Mouse (Mus musculus) left cerebral cortex, adult 9 months (tissue): Measurements from ENCODE around the gene Sec14l3.

Experiments
- DNase-seq, 2 experiments: peaks; one replicate each; pipeline ENCODE4 v3.0.0; 2022; ENCODE audit warnings: low spot score in 2 of 2

Sec14l3 gene

DNA sequence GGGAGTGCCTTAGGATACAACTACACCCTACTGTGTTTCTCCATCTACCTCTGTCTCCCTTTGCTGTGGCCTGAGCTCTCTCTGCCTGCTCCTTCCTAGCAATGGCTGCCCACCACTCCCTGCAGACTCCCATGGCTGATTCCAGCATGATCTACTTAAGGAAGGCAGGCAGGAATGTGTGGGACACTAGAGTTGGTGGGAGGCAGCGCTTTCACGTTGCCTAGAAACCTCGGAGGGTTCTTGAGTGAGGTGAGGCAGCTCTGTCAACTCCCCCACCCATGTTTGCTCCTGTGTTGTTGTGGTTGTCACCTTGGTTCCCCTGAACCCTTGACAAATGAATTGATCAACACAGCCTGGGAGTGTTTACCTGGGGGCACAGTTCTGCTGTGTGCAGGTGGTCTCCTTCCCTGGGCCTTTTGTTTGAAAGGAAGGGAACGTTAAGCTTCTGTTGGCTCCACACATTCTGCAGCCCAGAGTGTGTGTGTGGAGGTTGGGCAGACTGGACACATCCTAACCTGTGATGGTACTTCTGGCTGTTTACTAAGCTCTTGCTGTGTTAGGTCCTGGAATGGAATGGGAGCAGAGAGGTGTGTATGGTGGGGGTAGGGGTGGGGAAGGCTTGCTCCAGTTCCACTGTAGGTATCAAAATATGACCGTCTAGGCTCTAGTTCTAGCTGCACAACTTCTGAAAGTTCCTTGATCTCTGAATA is 3.6 kb upstream of the Sec14l3 start:
- peak in 1 of 2 experiments; percentile 23 for DNase-seq

DNA sequence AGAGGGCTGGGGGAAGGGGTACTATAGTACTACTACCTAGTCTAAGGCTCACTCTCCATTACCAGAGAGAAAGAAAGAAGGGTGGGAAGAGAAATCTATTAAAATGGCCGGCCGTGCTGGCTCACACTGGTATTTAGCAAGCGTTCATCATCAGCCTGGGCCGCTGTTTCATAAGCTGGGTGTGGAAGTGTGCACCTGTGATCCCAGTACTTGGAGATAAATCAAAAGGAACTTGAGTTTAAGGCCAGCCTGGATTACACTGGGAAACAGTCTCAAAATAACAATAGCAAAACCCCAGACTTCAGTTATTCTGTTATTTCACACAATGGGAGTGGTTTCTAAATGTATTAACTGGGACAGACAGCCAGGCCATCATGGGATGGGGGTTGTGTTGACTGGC is 2.1 kb upstream of the Sec14l3 start:
- no peak for DNase-seq

DNA sequence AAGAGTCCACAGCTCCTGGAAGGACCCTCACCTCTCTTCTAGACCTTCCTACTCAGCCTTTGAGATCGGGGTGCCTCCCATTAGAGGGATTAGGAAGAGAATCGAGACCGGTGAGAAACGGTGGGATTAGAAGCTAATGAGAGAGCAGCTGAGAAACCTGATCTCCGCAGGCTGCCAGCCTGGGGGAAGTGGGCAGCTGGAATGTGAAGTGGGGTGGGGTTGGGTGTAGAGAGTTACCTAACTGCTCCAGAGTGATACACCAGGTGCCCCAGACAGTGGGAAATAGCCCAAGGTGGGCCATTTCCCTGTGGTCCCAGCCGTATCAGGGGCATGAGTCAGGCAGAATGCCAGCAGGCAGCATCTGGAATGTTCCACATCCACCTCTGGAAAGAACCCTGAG is 1.7 kb upstream of the Sec14l3 start:
- DNase-seq = no peak

DNA sequence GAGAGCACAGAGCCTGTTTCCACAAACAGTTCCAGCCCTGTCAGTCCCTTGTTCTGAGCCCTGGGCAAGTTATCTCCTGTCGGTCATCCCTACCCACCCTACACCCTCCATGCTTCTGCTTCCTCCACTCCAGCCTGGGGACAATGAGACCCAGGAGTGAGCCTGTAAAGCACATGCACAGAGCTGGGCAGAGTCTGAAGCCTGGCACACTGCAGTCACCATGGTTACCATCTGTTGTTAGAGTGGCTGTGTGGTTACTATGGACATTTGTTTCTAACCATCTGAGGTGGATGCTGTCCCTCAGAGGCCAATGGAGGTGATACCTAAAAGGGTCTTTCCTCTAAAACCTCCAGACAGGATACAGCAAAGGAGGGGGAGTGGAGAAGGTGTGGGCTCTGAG is 5.0 kb downstream of the Sec14l3 start:
- DNase-seq = peak in 1 of 2 experiments; percentile 29

DNA sequence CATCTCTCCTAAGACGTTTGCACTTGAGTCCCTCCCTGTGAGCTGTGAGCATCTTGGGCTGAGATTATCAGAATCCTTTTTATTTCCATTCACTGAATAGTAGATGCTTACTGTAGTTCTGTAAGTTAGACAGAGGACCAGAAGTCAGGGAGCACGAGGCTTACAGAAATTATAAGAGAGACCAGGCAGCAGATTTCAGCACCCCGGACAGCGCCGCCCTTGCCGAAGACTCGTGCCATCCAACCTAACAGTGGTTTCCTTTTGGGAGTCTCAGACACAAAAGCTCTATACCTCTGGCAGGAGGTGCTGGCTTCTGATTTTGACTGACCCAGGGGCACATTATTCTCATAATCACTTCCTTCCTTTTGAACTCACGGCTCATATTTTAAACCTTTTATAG is 12.0 kb downstream of the Sec14l3 start:
- DNase-seq = no peak

DNA sequence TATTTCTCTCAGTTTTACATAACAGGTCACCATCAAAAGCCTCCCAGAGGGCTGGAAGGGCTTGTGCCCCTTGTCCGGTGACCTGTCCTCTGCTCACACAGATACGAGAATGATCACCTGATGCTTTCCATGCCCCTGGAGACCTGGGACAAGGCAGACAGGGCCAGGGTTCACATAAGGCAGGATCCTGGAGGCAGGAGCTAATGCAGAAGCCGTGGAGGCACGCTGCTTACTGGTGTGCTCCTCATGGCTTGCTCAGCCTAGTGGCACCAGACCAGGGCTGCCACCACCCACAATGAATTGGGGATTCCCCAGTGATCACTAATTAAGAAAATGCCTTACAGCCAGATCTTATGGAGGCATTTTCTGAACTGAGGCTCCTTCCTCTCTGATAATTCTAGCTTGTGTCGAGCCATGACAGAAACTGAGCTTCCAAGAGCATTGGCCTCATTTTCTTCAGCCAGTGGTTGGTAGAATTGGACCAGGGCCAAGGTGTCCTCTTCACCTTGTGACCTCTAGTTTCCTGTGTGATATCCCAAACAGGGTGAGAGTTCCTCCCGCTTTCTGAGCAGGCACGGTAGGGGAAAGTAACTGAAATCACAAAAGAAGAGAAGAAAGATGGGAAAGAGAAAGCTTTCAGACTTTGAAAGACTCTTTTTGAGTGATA is 13.8 kb downstream of the Sec14l3 start:
- no peak for DNase-seq

DNA sequence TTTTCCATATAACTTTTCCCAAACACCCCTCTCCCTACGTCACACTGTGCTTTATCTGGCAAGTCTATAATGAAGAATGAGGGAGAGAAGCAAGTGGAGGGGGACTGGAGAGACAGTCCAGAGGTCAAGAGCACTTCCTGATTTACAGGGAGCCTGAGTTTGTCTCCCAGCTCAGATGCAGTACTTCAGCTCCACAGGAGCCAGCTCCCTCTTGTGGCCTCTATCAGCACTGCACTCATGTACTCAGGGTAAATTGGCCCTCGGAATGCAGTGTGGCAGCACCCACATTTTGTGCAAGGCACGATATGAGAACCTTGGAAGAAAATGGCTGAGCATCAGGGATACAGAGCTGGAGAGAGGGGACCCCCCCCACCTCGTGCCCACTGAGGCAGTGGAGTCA is 15.6 kb downstream of the Sec14l3 start:
- peak in 1 of 2 experiments; percentile 84 for DNase-seq

DNA sequence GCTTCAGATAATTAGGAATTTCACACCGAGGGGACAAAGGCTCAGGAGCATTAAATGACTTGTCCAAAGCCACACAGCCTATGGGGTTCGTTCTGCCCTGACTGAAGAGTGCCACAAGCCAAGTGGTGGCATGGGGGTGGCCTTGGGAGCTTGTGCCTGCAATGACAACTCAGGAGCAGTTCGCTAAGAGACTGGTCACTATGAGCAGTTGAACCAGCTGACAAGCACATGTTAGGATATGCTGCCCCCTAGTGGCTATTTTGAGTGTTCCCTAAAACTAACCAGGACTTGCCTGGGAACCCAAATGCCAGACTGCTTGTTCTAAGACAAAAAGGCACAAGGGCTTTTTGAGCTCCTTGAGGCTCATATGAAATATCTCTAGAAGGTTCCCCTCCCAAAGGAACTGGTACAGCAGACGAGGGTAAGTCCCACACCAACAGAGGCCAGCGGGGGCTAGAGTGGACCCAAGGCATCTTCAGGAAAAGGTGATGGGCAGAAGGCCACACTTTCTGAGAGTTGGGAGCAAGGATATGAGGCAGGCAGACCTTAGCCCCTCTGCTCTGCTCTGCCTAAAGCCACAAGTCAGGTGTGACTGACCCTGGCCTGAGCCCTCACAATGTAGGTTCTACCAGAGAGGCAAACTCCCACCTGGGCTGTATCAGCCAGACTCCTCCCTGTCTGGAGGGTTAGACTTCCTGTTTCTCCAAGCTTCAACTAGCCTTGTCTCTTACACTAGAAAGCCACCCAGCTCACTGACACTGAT is 18.9 kb downstream of the Sec14l3 start:
- DNase-seq = peak in 1 of 2 experiments; percentile 83

DNA sequence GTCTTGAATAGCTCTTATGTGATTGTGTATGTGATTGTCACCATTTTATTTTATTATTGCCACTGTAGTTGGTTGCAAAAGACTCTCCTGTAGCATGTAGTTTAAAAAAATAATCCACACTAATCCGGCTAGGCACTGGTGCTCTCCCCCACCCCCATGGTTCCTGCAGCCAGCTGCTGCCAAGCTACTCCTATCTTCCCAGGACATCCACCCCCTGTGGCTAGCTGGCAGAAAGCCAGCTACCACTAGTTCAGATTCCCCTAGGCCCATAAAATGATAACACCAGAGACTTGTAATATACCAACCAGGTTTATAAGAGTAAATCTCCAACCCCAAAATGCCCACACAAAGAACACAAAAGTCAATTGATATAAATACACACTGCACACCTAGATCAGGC is 21.6 kb downstream of the Sec14l3 start:
- no peak for DNase-seq

DNA sequence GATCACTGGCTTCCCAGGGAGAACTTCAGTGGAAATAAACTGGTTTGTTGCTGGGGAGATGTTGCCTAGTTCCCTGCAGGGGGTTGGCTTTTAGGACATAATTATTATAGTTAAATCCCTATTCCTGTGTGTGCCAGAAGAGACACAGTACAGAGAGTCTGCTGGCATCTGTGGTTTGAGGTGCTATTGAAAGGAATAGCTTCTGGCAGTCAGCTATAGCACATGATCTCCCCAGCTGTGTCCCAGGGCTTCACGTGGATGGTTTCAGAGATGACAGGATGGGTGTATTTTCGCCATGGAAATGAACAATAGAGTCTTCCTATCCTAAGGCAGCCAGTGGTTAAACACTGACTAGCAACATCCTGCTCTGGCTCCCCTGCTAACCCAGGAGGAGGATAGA is 22.6 kb downstream of the Sec14l3 start:
- peak; percentile 61 to 80 for DNase-seq

DNA sequence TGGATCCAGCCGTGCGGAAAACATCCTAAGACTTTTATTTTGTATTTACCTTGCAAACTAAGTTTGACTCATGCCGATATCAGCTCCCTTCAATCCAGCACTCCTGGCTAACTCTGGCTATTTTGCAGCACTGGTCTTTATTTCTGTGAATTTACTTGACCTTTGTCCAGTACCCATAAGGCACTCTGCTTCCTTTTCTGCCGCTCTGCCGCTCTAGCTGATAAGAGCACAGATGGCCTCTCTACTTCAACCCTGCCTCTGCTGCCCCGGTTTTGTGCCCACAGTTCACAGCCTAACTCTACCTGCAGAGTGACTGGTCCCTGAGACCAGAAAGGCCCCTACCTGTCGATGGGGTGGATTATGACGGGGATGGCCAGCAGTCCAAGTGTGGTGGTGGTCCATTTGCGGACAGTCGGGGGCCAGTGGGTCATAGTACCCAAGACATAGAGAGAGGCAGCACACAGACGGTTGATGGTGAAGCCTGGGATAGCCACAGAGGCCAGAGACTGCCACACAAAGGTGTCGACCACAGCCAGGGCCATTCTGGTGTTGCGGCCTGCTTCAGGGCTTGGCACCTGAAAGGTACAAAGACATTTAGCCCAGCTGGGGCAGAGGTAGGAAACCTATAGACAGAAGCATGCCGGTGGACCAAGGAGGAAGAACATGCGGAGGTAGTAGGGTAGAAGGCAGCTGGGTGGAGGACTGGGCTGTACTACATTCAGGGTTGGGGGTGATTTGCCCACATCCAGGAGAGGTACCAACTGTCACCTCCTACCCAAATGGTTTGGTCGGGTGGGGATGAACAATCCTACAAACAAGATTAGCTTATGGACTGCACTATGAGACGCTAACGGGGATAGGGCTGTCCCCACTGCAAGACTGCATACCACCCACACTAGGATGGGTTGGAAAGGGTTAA is 29.1 kb downstream of the Sec14l3 start:
- no peak for DNase-seq

DNA sequence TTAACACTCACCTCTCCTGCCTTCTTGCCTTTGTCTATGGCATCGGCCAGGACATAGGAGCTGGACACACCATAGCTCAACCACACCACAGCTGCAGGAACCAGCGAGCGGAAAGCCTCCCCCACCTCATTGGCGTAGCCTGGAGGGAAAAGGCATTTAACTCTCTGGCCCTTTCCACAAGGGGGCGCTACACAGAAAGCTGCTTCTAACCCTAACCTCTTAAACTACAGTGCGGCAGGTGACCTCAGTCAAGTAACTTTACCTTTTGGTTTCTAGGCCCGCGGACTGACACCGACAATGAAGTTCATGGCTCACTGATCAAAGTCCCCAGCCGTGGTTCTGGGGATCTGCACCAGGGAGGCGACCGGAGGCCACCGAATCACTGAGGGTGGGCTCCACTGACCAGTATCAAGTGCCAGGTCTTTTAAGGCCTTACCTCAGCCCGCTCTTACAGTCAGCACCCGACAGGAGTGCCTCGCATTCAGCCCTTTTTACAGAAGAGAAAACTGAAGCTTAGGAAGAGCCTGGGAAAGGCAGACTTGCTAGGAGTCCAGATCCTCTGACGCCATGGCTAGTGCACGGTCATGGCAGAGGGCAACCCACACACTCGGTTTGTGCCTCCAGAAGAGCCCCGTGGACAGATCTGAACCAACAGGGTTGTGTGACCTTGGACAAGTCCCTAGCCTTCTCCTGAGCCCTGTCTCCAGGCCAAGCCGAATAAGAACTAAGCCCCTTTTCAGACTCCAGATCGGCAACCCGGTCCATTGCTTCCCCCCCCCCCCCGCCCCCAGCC is 29.9 kb downstream of the Sec14l3 start:
- DNase-seq = peak in 1 of 2 experiments; percentile 81

DNA sequence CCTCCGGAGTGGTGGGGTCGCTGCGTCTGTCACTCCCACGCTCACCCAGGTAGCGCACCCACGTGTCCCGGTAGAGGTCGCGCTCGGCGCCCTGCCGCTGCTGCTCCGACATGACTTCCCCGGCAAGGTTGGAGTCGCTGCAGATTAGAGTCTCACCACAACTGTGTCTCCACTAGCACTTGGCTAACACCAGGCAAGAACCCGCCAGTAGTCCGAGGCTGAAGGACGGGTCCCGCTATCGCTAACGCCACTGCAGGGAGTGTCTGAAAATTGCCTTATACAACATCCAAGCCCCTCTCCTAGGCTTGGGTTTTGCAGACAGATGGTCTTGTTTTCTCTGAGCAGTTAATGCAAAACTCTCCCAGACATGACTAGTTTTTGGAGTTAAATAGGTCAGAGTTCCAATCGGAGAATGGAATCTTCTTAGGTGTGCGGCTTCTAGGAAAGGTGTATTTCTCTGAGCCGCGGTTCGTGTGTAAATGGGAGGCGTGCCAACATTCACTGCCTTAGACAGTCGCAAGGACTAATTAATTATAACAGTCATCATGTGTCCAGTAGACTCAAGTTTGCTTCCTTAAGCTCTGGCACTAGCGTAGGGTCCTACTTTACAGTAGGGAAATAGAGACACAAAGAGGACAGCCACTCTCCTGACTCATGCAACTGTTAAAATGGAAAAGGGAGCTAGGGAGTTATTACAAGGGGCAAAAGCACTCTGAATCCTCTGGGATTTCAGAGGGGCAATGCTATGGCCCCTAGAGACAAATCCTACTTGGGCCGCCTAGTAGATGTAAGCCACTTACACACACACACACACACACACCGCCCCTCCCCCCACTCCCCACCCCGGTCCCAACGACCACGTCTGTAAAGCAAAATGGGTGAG is 30.8 kb downstream of the Sec14l3 start, which contains the start of gene Mtfp1:
Gene Mtfp1 (minus strand): TSS at position 275 of the 883 bp plus-strand sequence.
- DNase-seq = peak in 1 of 2 experiments; percentile 75

DNA sequence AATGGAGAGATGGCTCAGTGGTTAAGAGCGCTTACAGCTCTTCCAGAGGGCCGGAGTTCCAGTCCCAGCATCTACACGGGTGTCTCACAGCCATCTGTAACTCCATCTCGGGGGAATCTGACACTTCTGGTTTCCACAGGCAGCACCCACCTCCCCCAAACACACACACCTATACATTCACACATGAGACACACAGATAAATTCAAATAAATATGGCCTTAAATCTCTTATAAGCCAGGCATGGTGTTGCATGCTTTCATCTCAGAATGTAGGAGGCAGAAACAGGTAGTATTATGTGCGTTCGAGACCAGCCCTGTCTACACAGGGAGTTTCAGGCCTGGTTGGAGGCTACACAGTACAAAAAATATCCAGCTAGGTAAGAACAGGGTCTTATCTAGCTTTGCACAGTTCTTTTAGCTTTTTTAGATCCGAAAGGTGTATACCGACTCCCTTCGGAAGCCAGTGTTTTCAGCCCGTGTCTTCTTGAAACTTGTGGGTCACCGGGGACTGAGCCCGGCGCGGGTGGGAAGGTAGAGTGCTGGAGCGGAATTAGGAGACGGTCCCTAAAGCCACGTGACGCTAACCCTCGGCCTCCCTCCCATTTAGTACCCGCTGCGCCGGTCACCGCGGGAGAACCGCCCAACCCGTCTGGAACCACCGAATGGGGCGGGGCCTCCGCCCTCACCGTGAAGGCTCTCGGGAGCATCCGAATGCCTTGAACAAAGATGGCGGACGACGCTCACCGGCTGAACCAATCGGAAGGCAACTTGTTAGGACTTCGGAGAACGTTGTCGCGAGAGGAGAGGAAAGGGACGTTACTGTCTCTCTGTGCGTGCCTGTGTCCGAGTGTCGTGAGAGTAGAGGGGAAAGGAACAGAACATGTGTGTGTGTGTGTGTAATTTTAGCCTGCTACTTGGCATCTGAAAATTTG is 31.7 kb downstream of the Sec14l3 start:
- peak; percentile 97 to 99 for DNase-seq

DNA sequence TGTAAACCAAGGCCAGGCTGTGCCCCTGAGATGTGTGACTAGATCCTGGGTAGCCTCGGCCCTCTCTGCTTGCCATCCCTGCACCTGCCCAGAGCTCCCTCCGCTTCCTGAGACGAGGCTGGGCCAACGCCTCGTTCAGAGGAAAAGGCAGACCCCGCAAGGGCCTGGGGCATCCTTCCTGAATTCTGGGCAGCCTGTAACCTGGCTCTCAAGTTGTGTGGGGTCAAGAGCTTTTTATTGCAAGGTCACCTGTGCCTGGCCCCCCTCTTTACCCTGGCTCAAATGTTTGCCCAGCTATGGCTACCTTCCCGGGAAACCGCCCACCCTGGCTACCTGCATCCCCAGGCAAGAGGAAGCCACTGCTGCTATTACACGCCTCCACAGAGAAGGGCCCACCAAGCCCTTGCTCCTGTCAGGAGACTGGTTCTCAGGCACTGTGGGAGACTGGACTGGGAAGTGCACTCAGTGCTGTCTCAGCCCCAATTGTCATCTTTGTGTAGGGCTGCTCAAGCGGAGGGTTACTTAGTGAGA is 32.5 kb downstream of the Sec14l3 start:
- DNase-seq = no peak

DNA sequence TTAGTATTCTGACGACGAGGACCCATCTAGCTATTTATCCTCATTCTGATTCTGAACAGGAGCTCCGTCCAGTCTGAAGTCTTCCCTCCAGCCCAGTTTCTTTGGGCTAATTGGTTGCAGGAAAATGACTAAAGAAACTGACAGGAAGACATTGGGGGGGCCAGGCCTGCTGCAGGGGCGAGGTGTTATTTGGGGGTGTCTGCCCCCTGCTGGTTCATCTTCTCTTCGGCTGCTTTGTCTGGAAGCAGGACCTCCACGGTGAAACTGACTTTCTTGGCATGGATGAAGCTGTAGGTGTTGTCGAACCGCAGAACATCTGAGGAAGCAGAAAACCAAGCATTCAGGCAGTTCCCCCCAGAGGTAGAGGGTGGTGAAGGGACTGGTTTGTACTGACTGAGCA is 33.5 kb downstream of the Sec14l3 start:
- no peak for DNase-seq

DNA sequence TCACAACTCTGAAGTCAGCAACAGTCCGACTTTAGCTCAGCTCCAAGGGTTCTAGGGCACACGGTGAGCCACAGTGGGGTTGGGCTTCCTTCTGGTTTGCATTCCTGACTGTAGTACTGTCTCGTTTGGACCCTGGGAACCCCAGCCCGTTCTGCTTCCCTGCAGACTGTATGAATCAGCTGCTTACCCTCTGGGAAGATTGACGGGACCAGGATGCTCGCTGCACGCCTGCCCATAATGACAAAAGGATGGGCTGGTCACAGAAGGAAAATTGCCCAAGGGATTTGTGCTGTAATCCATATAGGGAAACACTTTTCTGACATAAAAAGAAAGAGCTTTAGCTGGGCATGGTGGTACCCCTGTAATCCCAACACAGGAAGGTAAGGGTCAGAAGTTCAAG is 34.2 kb downstream of the Sec14l3 start:
- no peak for DNase-seq

DNA sequence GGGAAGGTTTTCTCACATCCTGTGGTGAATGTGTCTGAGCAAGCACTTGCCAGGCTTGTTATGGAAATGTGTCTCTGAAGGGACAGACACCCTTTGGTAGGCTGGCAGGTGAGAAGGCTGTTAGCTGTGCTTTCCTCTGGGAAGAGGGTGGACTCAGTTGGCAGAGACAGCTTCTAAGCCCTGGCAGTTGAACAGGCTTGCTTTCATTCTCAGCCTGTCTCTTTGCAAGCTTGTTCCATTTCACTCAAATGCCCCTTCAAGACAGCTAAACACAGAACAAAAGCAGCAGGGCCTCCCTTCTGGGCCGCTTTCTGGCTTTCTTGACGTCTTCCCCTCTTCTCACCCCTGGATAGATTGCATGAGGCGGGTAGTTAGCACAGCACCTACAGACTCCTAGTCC is 34.8 kb downstream of the Sec14l3 start:
- peak in 1 of 2 experiments; percentile 55 for DNase-seq
